Mouse (Mus musculus) kidney, postnatal 0 days (tissue): ENCODE data around the gene Tysnd1. TPM values are rescaled to one million over a fixed set of nuclear protein-coding genes. Genes with fewer than 3 reads are reported as not detected.
A peak's percentile ranks its signal among the peaks of the same experiment; 100 is the strongest.

Source experiments
- ATAC-seq: fragments of 200-750 bp; cut with Nextera tagmentation; replicated peaks from 2 replicates; pipeline ENCODE4 v1.8.0; 2017; ENCODE audit warnings: low read depth, moderate number of reproducible peaks, moderate TSS enrichment, moderate library complexity; ENCODE audit not compliant: low FRiP score
- DNase-seq: peaks from one replicate; pipeline ENCODE4 v3.0.0-alpha.2; 2016; ENCODE audit warnings: low spot score
- H3K27ac ChIP-seq: fragments of 300-500 bp; sonication (generic); 2 replicates; pipeline ENCODE4 v1.5.1; 2014; ENCODE audit warnings: mild to moderate bottlenecking
- H3K27me3 ChIP-seq: fragments of 300-500 bp; sonication (generic); 2 replicates; pipeline ENCODE4 v1.6.1; 2014; ENCODE audit warnings: low read length, mixed read lengths; ENCODE audit not compliant: insufficient read depth
- H3K36me3 ChIP-seq: fragments of 300-500 bp; sonication (generic); 2 replicates; pipeline ENCODE4 v1.6.1; 2014; ENCODE audit warnings: low read length, mixed read lengths; ENCODE audit not compliant: insufficient read depth
- H3K4me1 ChIP-seq: fragments of 300-500 bp; sonication (generic); replicated peaks from 2 replicates; pipeline ENCODE4 v1.6.1; 2014; ENCODE audit warnings: antibody characterized with exemption, low read length, mixed read lengths; ENCODE audit not compliant: insufficient read depth
- H3K4me2 ChIP-seq: fragments of 300-500 bp; sonication (generic); 2 replicates; pipeline ENCODE4 v1.6.1; 2014; ENCODE audit warnings: mild to moderate bottlenecking, low read length, moderate library complexity, mixed read lengths
- H3K4me3 ChIP-seq: fragments of 300-500 bp; sonication (generic); replicated peaks from 2 replicates; pipeline ENCODE4 v1.5.1; 2014; ENCODE audit warnings: low read depth, low read length
- H3K9ac ChIP-seq: fragments of 300-500 bp; sonication (generic); 2 replicates; pipeline ENCODE4 v1.6.1; 2014; ENCODE audit warnings: low read depth, low read length
- H3K9me3 ChIP-seq: fragments of 300-500 bp; sonication (generic); replicated peaks from 2 replicates; pipeline ENCODE4 v1.6.1; 2016; ENCODE audit warnings: low read length, inconsistent platforms, mixed read lengths
- CTCF ChIP-seq: IDR thresholded peaks from 2 replicates; pipeline ENCODE4 v1.5.1; 2016; ENCODE audit warnings: antibody characterized with exemption, low read depth, mild to moderate bottlenecking, moderate library complexity
- WGBS: fragments of 180-500 bp; shearing (Covaris S2); extraction: QIAGEN DNeasy Blood & Tissue Kit; methylation state at CpG from one replicate; pipeline ENCODE4 v1.1.7; 2014; 5-methylcytosine and 5-hydroxymethylcytosine counted together
- polyA plus RNA-seq: library from polyadenylated mRNA; unstranded; fragments of >200 nt; fragmentation: Nextera tagmentation; extraction: Ambion mirVana; gene quantifications from 2 replicates; pipeline ENCODE4 v1.2.1, GENCODE M21; 2015

Tysnd1 gene
- polyA plus RNA-seq, 1 experiment from 2014 or later: 49.6 TPM

- H3K27ac ChIP-seq: no peak overlapping the region
- peaks cover 29% of the 10 kb centered on the region; the same call in 1 of the 2 replicates for H3K36me3 ChIP-seq
These were observed 30.2 kb upstream of the Tysnd1 start for GRCm38 (mm10) chr10:61665111-61665510.

GRCm38 (mm10) chr10:61665651-61666050, 29.7 kb upstream of the Tysnd1 start:
- no peak for ATAC-seq
- Histone ChIP-seq H3K27me3 (no peaks in the 10 kb centered on the region), H3K4me3 (no peak overlapping the region), H3K27ac (no peak overlapping the region), H3K36me3 (peaks cover 29% of the 10 kb centered on the region; the same call in 1 of the 2 replicates), H3K9ac (no peak overlapping the region), H3K9me3 (no peaks in the 10 kb centered on the region), H3K4me2 (no peak overlapping the region), H3K4me1 (no peaks in the 10 kb centered on the region)
- DNase-seq: no peak
- TF ChIP-seq CTCF: no peak
- WGBS: 78% methylated on average over 3 of the region's 3 CpGs

More at GRCm38 (mm10) chr10:61665111-61665510, 30.2 kb upstream of the Tysnd1 start:
- Histone ChIP-seq H3K9me3 (no peaks in the 10 kb centered on the region), H3K4me3 (no peak overlapping the region), H3K4me1 (no peaks in the 10 kb centered on the region), H3K9ac (no peak overlapping the region), H3K27me3 (no peaks in the 10 kb centered on the region), H3K4me2 (no peak overlapping the region)
- ATAC-seq (no peak), DNase-seq (no peak)
- no peak for TF ChIP-seq CTCF
- WGBS: 96% methylated on average over 10 of the region's 10 CpGs

GRCm38 (mm10) chr10:61669289-61669688, 26.0 kb upstream of the Tysnd1 start:
- H3K4me3 ChIP-seq: no peak overlapping the region
- peaks cover 29% of the 10 kb centered on the region; the same call in 1 of the 2 replicates for H3K36me3 ChIP-seq
- no peak overlapping the region for H3K9ac ChIP-seq
- H3K27me3 ChIP-seq: no peaks in the 10 kb centered on the region
- H3K4me2 ChIP-seq: no peak overlapping the region
- H3K27ac ChIP-seq: no peak overlapping the region
- H3K9me3 ChIP-seq: no peaks in the 10 kb centered on the region
- no peaks in the 10 kb centered on the region for H3K4me1 ChIP-seq
- ATAC-seq: no peak
- TF ChIP-seq CTCF: no peak
- DNase-seq: no peak
- WGBS: 78% methylated on average over 7 of the region's 7 CpGs

- no peaks in the 10 kb centered on the region for H3K27me3 ChIP-seq
- H3K36me3 ChIP-seq: peaks cover 32% of the 10 kb centered on the region; the same call in 1 of the 2 replicates
- no peak overlapping the region for H3K4me2 ChIP-seq
- no peak for DNase-seq
- H3K9ac ChIP-seq: no peak overlapping the region
- no peak for TF ChIP-seq CTCF
- no peak overlapping the region for H3K27ac ChIP-seq
- no peaks in the 10 kb centered on the region for H3K9me3 ChIP-seq
- no peak for ATAC-seq
- H3K4me3 ChIP-seq: no peak overlapping the region
- H3K4me1 ChIP-seq: no peaks in the 10 kb centered on the region
These were observed 25.4 kb upstream of the Tysnd1 start for GRCm38 (mm10) chr10:61669896-61670295.

GRCm38 (mm10) chr10:61670758-61671157, 24.6 kb upstream of the Tysnd1 start:
- Histone ChIP-seq H3K27ac (no peak overlapping the region), H3K9me3 (no peaks in the 10 kb centered on the region), H3K36me3 (peaks cover 32% of the 10 kb centered on the region; the same call in 1 of the 2 replicates), H3K4me3 (no peak overlapping the region), H3K9ac (no peak overlapping the region), H3K4me2 (no peak overlapping the region), H3K4me1 (no peaks in the 10 kb centered on the region), H3K27me3 (no peaks in the 10 kb centered on the region)
- 94% methylated on average over 3 of the region's 3 CpGs for WGBS
- peak; percentile 50 for TF ChIP-seq CTCF
- ATAC-seq (no peak), DNase-seq (no peak)

GRCm38 (mm10) chr10:61675935-61676334, 19.4 kb upstream of the Tysnd1 start:
- H3K4me3 ChIP-seq: no peak overlapping the region
- DNase-seq (no peak), ATAC-seq (no peak)
- no peaks in the 10 kb centered on the region for H3K9me3 ChIP-seq
- 0 out of 2 replicates have a peak, but pooled peaks cover 15% of the 10 kb centered on the region for H3K36me3 ChIP-seq
- H3K9ac ChIP-seq: no peak overlapping the region
- no peaks in the 10 kb centered on the region for H3K4me1 ChIP-seq
- 75% methylated on average over 3 of the region's 3 CpGs for WGBS
- no peaks in the 10 kb centered on the region for H3K27me3 ChIP-seq
- no peak for TF ChIP-seq CTCF
- H3K27ac ChIP-seq: no peak overlapping the region
- H3K4me2 ChIP-seq: no peak overlapping the region

GRCm38 (mm10) chr10:61679545-61679944, 15.8 kb upstream of the Tysnd1 start:
- DNase-seq (no peak), ATAC-seq (peak; percentile 25; the same call in 1 of the 2 replicates)
- TF ChIP-seq CTCF: no peak
- Histone ChIP-seq H3K9me3 (no peaks in the 10 kb centered on the region), H3K9ac (peak overlapping the region; percentile 61), H3K4me1 (peaks cover 7% of the 10 kb centered on the region; the same call in 1 of the 2 replicates), H3K27ac (peak overlapping the region; percentile 86), H3K4me3 (peak overlapping the region; percentile 92), H3K4me2 (peak overlapping the region; percentile 66), H3K36me3 (0 out of 2 replicates have a peak, but pooled peaks cover 3% of the 10 kb centered on the region), H3K27me3 (no peaks in the 10 kb centered on the region)
- WGBS: 33% methylated on average over 9 of the region's 9 CpGs
